Mouse (Mus musculus) urinary bladder, postnatal 25 days (tissue): ENCODE measurements around the gene Nectin1.

ENCODE experiments used
- DNase-seq: peaks from one replicate; pipeline ENCODE4 v3.0.0; 2022; ENCODE audit warnings: low spot score

The Nectin1 gene

GRCm38 (mm10) chr9:43807565-43807964, 63.8 kb downstream of the Nectin1 start:
- no peak for DNase-seq

GRCm38 (mm10) chr9:43808099-43808498, 64.3 kb downstream of the Nectin1 start:
- DNase-seq, result no peak

- no peak for DNase-seq
Observed at GRCm38 (mm10) chr9:43808546-43808945, 64.8 kb downstream of the Nectin1 start.

GRCm38 (mm10) chr9:43813156-43813555, 69.4 kb downstream of the Nectin1 start:
- no peak for DNase-seq

GRCm38 (mm10) chr9:43822206-43822605, 78.4 kb downstream of the Nectin1 start:
- DNase-seq, result no peak

GRCm38 (mm10) chr9:43825178-43825577, 81.4 kb downstream of the Nectin1 start:
- DNase-seq, result no peak

- DNase-seq, result no peak
Observed at GRCm38 (mm10) chr9:43826558-43827253, 82.9 kb downstream of the Nectin1 start.

GRCm38 (mm10) chr9:43827593-43827992, 83.8 kb downstream of the Nectin1 start:
- peak; percentile 71 for DNase-seq

GRCm38 (mm10) chr9:43828960-43829359, 85.2 kb downstream of the Nectin1 start:
- DNase-seq, result no peak

- no peak for DNase-seq
Observed at GRCm38 (mm10) chr9:43833232-43833631, 89.4 kb downstream of the Nectin1 start.

- DNase-seq, result no peak
Observed at GRCm38 (mm10) chr9:43834283-43834682, 90.5 kb downstream of the Nectin1 start.

- no peak for DNase-seq
Observed at GRCm38 (mm10) chr9:43838561-43838960, 94.8 kb downstream of the Nectin1 start.

- DNase-seq, result no peak
Observed at GRCm38 (mm10) chr9:43842921-43843577, 99.3 kb downstream of the Nectin1 start.

GRCm38 (mm10) chr9:43843711-43844127, 99.9 kb downstream of the Nectin1 start:
- no peak for DNase-seq

GRCm38 (mm10) chr9:43845660-43846455, 102.1 kb downstream of the Nectin1 start:
- DNase-seq, result peak; percentile 48

GRCm38 (mm10) chr9:43847861-43848260, 104.1 kb downstream of the Nectin1 start:
- no peak for DNase-seq

- no peak for DNase-seq
Observed at GRCm38 (mm10) chr9:43850281-43850680, 106.5 kb downstream of the Nectin1 start.

GRCm38 (mm10) chr9:43851154-43851553, 107.4 kb downstream of the Nectin1 start:
- no peak for DNase-seq

- DNase-seq, result no peak
Observed at GRCm38 (mm10) chr9:43855887-43856286, 112.1 kb downstream of the Nectin1 start.
